Mouse (Mus musculus) right cerebral cortex, postnatal 4 days (tissue): ENCODE measurements at regions not wholly inside any gene's neighbourhood (a gene's known extent, or its start where the extent isn't known, plus 50 kb on each side); places are given as distances from the start of the nearest gene placed in this dataset.

Experiments
- DNase-seq: peaks from one replicate; pipeline ENCODE4 v3.0.0-alpha.2; 2022

- DNase-seq = no peak
Measured at GRCm38 (mm10) chr13:46116576-46116975, 151.8 kb upstream of the Atxn1 start.

GRCm38 (mm10) chr13:46104971-46105370, 140.2 kb upstream of the Atxn1 start:
- no peak for DNase-seq

- no peak for DNase-seq
Measured at GRCm38 (mm10) chr13:46098621-46099020, 133.8 kb upstream of the Atxn1 start.

DNA sequence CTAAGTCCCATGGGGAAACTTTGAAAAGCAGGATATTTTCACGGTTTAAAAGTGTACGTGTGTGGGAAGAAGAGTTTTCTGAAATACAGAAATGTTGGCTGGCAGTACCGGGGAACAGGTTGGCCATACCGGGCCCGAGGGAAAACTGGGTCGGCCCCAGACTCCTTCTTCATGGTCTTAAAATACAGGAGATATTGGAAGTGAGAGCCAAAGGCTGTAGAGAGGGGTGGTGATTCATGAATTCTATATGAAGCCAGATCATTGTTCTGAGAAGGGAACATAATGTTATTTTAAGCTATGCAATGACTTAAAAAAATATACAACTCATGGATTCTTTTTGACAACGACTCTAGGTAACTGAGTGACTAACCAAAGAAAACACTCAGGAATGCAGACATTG, 133.3 kb upstream of the Atxn1 start:
- DNase-seq = no peak

- no peak for DNase-seq
Measured at GRCm38 (mm10) chr13:46096968-46097367, 132.2 kb upstream of the Atxn1 start.

DNA sequence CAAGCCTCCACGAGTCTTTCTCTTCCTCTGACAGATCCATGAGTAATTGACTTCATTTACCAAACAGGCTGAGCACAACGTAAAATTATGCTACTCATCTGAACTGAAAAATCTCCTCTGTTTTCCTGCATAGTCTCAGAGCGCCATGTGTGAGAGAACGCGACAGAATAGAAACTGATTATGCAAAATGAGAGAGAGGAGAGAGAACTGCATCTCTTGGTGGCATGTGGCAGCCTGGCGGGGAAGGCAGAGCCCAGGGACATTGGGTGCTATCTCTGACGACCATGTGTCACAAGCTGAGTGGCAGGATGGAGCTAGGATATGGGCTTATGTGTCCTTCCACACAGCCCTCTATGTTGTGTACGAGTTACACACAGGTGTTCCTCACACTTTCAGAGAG, 131.6 kb upstream of the Atxn1 start:
- peak; percentile 15 for DNase-seq

DNA sequence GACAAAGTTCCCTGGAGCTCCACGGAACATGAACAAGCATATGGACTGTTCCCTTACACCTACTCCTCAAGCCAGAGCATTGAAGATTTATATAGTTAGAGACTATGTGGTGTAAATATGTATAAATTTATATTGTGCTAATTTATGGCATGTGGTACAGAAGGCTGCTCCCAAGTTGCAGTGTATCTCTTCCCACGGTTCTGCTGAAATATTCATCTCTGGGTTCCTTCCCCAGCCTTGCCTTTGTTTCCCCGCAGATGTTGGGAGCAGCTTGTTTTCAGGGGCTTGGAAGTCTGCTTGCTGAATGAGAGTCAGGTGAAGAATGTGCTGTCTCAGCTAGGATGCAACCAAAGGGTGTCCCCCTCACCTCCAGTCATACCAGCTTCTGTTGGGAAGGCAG, 128.0 kb upstream of the Atxn1 start:
- DNase-seq = no peak

DNA sequence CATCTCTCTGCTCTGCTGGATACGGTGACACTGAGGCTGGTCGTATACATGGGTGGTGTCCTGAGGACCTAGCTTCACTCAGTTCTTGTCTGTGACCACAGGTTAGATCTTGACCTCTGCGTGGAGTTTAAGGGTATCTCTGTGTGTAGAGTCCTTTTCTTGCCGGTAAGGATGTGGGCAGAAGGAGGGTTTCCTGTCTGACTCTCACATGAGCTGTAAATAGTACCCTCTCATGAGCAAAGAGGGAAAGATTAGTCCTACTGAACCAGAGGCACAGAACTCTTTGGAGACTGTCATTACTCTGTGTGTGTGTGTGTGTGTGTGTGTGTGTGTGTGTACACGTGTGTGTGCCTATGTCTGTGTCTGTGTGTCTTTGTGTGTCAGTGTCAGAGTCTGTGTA, 126.3 kb upstream of the Atxn1 start:
- no peak for DNase-seq

- no peak for DNase-seq
Measured at GRCm38 (mm10) chr13:46088237-46088636, 123.4 kb upstream of the Atxn1 start.

- DNase-seq = no peak
Measured at GRCm38 (mm10) chr13:46087663-46088062, 122.9 kb upstream of the Atxn1 start.

DNA sequence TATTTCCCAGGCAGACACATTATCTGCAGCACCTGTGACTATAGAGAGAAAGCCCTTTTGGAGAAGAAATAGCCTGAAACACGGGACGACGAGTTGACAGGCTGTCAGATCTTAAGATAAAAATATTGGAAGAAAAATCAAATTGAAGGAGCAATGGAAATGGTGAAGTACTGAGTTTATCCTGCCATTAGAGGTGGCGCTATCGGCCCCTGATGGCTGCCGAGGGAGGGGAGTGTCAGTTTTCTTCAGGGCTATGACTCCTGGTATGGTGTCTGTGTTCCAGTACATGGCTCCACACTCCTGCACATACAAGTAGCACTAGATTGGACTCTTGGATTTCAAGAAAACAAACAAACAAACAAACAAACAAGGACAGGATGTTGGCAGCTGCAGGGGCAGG, 112.1 kb upstream of the Atxn1 start:
- no peak for DNase-seq

DNA sequence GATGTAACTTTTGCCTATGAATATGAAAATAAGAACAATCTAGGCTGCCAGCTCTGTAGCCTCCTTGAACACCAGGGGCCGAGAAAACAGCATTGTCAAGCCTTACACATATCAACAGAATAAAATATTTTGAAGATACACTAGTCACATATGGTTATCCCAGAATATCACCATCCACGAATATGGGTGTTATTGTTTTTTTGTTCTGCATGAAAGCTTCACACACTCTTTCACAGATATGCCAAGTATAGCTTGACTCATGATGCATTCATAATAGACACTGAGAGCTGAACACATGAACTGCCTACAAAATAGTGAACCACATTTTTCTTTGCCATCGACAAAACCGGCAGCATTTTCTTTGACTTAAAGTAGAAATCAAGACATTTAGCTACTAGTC, 106.9 kb upstream of the Atxn1 start:
- DNase-seq = no peak

DNA sequence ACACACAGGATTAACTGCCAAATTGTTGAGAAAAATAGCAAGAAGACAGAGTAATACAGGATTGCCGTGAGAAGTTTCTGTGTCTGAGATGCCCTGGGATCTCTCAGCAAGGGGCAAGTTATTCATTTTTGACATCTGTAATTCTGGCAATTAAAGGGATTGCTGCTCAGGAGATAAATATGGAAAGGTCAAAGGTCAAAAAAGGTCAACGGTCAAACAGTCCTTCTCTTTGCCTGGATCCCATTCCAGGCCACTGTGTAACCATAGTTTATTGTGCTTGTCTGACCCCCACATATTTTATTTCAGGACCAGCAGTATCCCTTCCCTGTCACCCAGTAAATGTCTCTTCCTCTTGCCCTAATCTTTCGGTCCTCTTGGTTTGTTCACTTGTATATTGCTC, 104.8 kb upstream of the Atxn1 start:
- no peak for DNase-seq

DNA sequence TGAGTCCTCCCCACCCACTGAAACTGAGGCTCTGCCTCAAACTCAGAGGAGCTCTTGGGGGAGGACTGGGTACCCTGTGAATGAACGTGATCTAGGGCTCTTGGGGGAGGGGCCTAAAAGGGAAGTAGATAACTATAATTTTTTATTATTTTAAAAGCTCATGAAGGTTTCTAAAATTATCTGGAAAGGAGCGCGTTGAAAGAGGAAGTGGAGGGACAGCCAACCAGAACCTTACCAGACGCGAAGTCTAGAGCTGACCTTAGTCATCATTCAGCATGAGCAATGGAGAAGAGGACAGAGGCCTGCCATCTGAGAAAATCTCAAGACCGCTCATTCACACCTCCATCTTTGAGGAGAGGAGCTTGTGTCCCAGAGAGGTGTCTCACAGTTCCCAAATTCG, 98.0 kb upstream of the Atxn1 start:
- no peak for DNase-seq

DNA sequence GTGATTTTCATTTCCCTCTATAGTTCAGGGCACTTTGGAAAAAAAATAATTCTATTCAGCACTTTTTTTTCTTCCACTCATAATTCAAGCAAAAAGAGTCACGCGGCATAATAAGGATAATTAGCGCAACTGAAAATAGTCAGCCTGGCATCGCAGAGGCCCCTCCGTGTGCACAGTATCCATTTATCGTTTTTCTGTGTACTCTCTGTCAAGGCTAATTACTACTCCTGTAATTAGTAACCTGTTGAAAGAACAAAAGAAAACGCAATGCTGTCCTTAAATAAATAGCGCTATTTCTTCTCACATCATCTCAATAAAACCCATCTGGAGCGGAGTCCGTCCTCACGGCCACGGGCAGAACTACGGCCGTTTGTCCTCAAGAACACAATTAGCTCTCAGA, 95.1 kb upstream of the Atxn1 start:
- no peak for DNase-seq

GRCm38 (mm10) chr13:46058862-46059261, 94.1 kb upstream of the Atxn1 start:
- DNase-seq = no peak

- DNase-seq = no peak
Measured at GRCm38 (mm10) chr13:46058341-46058740, 93.5 kb upstream of the Atxn1 start.

DNA sequence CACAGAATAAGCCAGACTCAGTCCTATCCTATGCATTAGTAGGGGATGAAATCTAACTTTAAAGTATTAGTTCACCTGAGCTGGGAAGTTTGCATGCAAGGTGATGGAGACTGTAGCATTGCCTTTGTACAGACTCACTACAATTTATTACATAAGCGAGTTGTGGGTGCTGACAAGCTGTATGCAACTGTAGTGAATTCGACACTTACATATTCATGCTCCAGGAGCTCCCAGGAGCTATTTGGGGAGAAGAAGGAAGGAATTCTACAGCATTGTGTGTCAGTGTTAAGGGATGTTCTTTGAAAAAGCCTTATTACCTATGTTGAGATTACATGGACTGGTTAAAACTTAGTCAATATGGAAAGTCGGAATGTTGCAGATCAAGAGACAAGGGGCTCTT, 90.6 kb upstream of the Atxn1 start:
- no peak for DNase-seq

GRCm38 (mm10) chr13:46043568-46043967, 78.8 kb upstream of the Atxn1 start:
- no peak for DNase-seq

- no peak for DNase-seq
Measured at GRCm38 (mm10) chr13:46043016-46043415, 78.2 kb upstream of the Atxn1 start.

- DNase-seq = no peak
Measured at GRCm38 (mm10) chr13:46042224-46042623, 77.4 kb upstream of the Atxn1 start.

- no peak for DNase-seq
Measured at GRCm38 (mm10) chr13:46041475-46041874, 76.7 kb upstream of the Atxn1 start.

GRCm38 (mm10) chr13:46040062-46040461, 75.3 kb upstream of the Atxn1 start:
- no peak for DNase-seq

GRCm38 (mm10) chr13:46038441-46039331, 73.9 kb upstream of the Atxn1 start:
- DNase-seq = no peak

DNA sequence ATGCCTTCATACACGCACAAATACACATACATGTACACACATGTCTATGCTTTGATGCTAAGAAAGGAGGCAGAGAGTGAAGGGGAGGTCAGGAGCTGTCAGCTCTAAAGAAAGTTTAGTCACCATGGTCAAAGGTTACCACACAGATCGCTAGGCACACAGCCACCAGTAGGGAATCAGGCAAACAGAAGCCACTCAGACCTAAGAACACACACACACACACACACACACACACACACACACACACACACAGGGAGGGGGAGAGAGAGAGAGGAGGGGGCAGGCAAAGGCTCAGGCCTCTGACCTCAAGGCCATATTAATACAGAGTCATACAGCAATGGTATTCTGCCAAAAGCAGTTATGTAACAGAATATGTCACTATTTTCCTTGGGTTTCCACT, 67.5 kb upstream of the Atxn1 start:
- DNase-seq = no peak
